Mouse (Mus musculus): Measurements from ENCODE around the gene Ganc.

Ganc gene

GRCm38 (mm10) chr2:120452600-120452999, 48.9 kb downstream of the Ganc start:
- peak; percentile 61 for DNase-seq

DNA sequence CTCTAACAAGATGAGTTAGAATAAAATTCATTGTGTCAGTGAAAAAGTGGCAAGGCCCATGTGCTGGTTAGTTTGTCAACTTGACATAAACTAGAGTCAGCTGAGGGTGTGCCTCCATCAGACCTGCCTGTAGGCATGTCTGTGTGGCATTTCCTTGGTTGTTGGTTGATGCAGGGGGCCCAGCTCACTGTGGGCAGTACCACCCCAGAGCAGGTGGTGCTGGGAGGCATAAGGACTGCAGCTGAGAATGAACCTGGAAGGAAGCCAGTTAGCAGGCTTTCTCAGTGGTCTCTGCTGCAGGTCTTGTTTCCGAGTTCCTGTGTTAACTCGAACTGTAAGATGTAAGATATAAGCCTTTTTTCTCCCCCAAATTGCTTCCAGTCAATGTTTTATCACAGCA, 51.3 kb downstream of the Ganc start:
- DNase-seq: peak; percentile 66

GRCm38 (mm10) chr2:120455719-120456118, 52.0 kb downstream of the Ganc start, which contains the start of gene Capn3:
Capn3 (plus strand) TSS chr2:120456019.
- peak; percentile 62 for DNase-seq

GRCm38 (mm10) chr2:120460216-120460615, 56.5 kb downstream of the Ganc start:
- peak; percentile 74 for DNase-seq

GRCm38 (mm10) chr2:120463328-120463727, 59.6 kb downstream of the Ganc start:
- peak; percentile 79 for DNase-seq

- no peak for DNase-seq
Measured at GRCm38 (mm10) chr2:120464091-120464490, 60.4 kb downstream of the Ganc start.

- DNase-seq: no peak
Measured at GRCm38 (mm10) chr2:120464732-120465396, 61.2 kb downstream of the Ganc start.

GRCm38 (mm10) chr2:120465397-120465785, 61.7 kb downstream of the Ganc start:
- no peak for DNase-seq

DNA sequence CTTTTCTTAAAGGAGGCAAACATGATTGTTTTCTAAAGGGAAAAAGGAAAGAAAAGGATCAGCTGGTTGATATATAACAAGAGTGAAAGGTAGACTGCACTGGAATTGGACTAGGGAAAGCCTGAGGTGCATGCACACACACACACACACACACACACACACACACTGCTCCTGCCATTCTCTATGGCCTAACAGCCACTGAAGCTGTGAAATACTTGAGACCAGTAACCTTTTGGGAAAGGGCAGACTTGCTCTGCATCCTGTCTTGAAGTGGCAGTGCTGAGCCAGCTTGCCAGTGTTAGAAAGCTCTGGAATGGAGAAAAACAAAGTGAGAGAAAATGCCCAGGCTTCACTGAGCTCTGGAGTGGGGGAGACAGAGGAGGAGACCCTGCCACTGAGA, 64.3 kb downstream of the Ganc start:
- DNase-seq: no peak

DNA sequence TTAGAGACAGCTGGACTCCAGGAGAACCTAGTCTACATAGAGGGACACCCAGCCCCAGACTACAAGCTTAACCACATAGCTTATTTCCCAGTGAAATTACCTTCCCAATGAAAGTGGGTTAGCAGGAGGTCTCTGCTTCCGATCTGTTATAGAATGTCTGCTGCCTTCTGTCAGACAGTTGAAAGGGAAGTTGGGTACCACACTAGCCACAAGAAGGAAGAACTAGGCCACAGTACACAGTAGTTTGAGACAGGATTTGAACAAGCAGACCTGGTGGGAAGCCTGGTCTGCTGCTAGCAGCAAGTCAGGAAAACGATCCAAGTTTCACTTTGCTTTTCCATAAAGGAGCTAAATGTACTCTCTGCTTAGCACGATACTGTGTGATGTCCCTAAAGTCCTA, 65.5 kb downstream of the Ganc start:
- no peak for DNase-seq

DNA sequence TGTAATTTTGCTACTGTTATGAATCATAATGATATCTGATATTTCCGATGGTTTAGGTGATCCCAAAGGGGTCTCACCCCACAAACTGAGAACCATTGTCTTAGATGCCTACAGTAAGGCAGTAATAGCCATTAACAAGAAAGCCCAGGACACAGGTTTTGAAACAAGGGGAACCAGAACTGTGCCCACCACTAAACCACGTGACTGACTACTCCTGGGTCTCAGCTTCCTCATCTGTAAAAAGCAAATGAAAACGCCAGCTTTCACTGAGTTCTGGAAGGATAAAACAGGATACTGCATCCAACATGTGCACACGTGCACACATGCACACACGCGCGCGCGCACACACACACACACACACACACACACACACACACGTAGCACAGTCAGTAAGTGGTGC, 66.0 kb downstream of the Ganc start:
- no peak for DNase-seq

- DNase-seq: no peak
Measured at GRCm38 (mm10) chr2:120470856-120471255, 67.2 kb downstream of the Ganc start.

GRCm38 (mm10) chr2:120476277-120477087, 72.8 kb downstream of the Ganc start:
- DNase-seq: no peak

- peak; percentile 92 for DNase-seq
Measured at GRCm38 (mm10) chr2:120478600-120478999, 74.9 kb downstream of the Ganc start.

DNA sequence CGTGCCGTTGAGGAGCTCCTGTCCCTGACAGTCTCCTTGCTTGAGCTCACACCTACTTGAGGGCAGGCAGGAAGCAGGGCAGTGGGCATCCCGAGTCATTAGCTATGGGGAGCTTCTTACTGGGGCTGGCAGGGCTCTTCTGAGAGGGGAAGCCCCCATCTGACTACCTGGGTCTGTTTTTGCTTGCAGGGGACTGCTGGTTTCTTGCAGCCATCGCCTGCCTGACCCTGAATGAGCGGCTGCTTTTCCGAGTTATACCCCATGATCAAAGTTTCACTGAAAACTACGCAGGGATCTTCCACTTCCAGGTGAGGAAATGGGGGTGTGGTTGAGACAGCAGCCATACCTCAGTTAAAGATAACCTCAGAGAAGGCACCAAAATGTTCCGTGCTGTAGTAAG, 78.2 kb downstream of the Ganc start:
- DNase-seq: no peak

GRCm38 (mm10) chr2:120482506-120483389, 79.1 kb downstream of the Ganc start:
- peak; percentile 91 for DNase-seq

GRCm38 (mm10) chr2:120484241-120484640, 80.5 kb downstream of the Ganc start:
- peak; percentile 70 for DNase-seq

- DNase-seq: no peak
Measured at GRCm38 (mm10) chr2:120493254-120493653, 89.6 kb downstream of the Ganc start.

GRCm38 (mm10) chr2:120496511-120496910, 92.8 kb downstream of the Ganc start:
- no peak for DNase-seq

DNA sequence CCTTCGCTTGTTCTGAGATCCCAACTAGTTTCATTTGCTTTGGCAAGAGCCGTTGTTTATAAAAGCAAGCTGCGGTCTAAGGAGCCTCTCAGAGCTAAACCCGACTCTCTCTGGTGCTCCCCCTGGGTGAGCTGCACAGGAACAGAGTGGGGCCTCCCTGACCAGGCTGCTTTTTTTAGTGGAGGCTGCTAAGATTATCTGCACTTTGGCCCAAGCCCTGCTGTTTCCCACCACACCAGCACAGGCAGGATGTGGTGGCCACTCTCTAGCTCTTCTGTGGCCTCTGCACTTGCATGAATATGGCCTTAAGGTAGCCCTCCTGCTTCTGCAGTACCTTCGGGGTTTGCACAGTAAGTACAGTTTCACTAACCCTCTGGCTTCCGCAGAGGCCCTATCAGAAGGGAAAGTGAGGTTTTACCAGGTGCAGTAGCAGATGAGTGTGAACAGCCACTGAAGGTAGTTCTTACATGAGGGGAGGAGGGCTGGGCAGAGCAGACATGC, 96.3 kb downstream of the Ganc start:
- no peak for DNase-seq

DNA sequence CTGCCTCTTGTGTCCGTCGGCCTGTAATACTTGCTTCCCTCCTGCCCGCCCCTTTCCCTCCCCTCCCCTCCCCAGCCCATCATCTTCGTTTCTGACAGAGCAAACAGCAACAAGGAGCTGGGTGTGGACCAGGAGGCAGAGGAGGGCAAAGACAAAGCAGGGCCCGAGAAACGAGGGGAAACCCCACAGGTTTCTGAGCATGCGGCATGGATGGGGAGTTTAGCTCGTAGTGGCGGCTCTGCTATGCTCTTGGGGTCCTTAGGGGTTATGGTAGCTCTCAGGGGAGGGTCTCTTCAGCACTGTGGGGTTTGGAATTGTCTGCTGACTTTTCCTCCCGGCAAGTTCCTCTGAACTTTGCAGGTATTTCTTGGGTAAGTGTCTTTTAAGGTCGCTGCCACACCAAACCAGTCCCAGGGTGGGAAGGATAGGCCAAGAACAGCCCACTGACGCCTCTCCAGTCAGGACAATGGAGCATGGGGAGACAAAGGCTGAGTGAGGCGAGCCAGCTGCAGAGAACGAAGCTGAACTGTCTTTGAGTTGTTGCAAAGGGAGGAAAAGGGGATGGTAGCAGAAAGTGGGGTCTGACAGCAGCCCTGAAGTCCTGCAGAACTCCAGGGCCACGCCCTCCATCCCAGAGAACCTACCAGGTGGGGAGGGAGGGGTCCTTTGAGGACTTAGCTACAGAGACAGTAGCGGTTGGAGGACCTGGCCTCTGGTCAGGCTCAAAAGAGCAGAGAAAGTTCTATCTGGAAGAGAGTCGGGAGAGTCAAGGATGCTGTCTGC, 97.6 kb downstream of the Ganc start:
- DNase-seq: peak; percentile 77

- DNase-seq: no peak
Measured at GRCm38 (mm10) chr2:120501931-120502604, 98.4 kb downstream of the Ganc start.
